Mouse (Mus musculus) E14TG2a.4 (cell line): ENCODE results near the gene Brd9.

Experiments
- CTCF ChIP-seq: conservative IDR thresholded peaks from 2 replicates; pipeline ENCODE4 v1.5.1; 2014; ENCODE audit warnings: low read length
- NANOG ChIP-seq: IDR thresholded peaks from 2 replicates; pipeline ENCODE4 v1.6.1; 2014; ENCODE audit warnings: borderline replicate concordance, low read length, mixed read lengths
- POU5F1 ChIP-seq: IDR thresholded peaks from 2 replicates; pipeline ENCODE4 v1.6.1; 2014; ENCODE audit warnings: low read length, borderline replicate concordance

GRCm38 (mm10) chr13:73960117-73960652 lies 22.6 kb downstream of the Brd9 start:
- TF ChIP-seq CTCF (no peak), NANOG (no peak), POU5F1 (no peak)
